Mouse (Mus musculus): ENCODE measurements at regions not wholly inside any gene's neighbourhood (a gene's known extent, or its start where the extent isn't known, plus 50 kb on each side); places are given as distances from the start of the nearest gene placed in this dataset.
A peak's percentile ranks its signal among the peaks of the same experiment; 100 is the strongest.
"Not testable (repeated sequence)": the region's sequence is repeated elsewhere in the genome, so short reads cannot be mapped to it uniquely, and the experiment has no call there.

DNA sequence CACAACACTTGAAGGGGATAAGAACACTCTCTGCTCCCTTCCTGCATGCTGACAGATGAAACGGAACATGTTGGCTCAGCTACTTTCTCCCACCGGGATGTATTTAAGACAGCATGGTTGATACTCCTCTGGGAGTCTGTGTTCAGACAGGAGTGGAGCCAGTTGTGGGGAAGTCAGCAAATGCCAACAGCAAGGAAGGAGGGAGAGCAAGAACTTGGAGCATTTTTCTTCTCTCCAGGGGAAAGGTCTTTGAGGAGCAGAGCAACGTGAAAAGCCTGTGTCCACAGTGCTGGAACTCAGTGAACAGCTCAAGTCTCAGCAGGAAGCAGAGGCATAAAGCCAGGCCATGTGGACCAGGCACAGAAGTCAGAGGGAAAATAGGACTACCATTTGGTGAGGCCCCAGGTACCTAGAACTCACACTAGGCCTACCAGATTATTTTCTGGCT, 188.8 kb upstream of the Dmac1 start:
- DNase-seq (no peak), ATAC-seq (ENCODE audit: low FRiP score, low TSS enrichment) (no peak)
- H3K4me2 ChIP-seq (ENCODE audit: low read length) = no peak overlapping the region
- no peaks in the 10 kb centered on the region for H3K36me3 ChIP-seq (ENCODE audit: control insufficient read depth, insufficient read depth, low read length)
- H3K9ac ChIP-seq (replicated peaks; ENCODE audit: low read length) = no peak overlapping the region
- no peak overlapping the region for H3K4me3 ChIP-seq (replicated peaks; ENCODE audit: low read depth, low read length)
- no peaks in the 10 kb centered on the region for H3K4me1 ChIP-seq (ENCODE audit: control insufficient read depth, insufficient read depth, low read length)
- 73% methylated on average over 3 of the region's 3 CpGs for WGBS
- H3K27ac ChIP-seq (replicated peaks; ENCODE audit: low read depth, low read length) = no peak overlapping the region
- H3K27me3 ChIP-seq (ENCODE audit: control insufficient read depth, insufficient read depth, low read length) = no peaks in the 10 kb centered on the region
- no peaks in the 10 kb centered on the region for H3K9me3 ChIP-seq (ENCODE audit: control insufficient read depth, low read length)

DNA sequence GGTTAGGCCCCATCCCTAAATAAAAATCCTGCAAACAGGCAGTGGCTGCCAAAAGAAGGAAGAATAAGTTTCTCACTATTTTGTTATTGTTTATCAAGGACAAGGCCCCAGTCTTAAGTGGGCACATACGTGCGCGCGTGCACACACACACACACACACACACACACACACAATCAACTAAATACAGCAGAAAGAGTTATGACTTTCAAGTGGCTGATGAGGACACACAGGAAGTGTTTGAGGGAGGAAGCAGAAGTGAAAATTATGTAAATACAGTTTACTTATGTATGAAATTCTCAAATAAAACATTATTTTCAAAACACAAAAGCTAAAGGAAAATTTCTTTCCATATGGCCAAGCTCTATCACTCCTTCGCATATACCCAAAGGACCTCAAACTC, 185.5 kb upstream of the Dmac1 start:
- Histone ChIP-seq H3K4me2 (ENCODE audit: low read length) (no peak overlapping the region), H3K36me3 (ENCODE audit: control insufficient read depth, insufficient read depth, low read length) (no peaks in the 10 kb centered on the region), H3K9me3 (ENCODE audit: control insufficient read depth, low read length) (no peaks in the 10 kb centered on the region), H3K4me1 (ENCODE audit: control insufficient read depth, insufficient read depth, low read length) (no peaks in the 10 kb centered on the region), H3K27me3 (ENCODE audit: control insufficient read depth, insufficient read depth, low read length) (no peaks in the 10 kb centered on the region), H3K9ac (replicated peaks; ENCODE audit: low read length) (no peak overlapping the region), H3K27ac (replicated peaks; ENCODE audit: low read depth, low read length) (no peak overlapping the region), H3K4me3 (replicated peaks; ENCODE audit: low read depth, low read length) (no peak overlapping the region)
- DNase-seq = no peak
- ATAC-seq (ENCODE audit: low FRiP score, low TSS enrichment) = no peak
- 99% methylated on average over 5 of the region's 5 CpGs for WGBS

DNA sequence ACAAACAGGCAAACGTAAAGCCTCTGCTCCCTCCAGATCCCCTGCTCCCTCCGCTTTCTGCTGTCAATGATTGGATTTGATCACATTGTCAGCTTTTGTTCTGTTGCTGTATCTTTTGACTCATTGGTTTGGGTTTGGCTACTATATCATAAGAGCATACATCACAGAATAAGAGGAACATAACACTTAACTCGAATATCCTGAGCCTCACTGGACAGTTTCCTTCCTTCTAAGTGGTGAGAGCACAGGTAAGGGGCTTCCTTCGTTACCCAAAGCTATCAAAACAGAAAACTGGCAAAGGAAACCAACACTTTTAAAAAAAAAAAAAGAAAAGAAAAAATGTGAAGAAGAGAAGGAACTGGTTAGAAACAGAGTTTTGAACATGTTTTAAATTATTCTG, 171.4 kb upstream of the Dmac1 start:
- 0 out of 2 replicates have a peak, but pooled peaks cover 5% of the 10 kb centered on the region for H3K9me3 ChIP-seq (ENCODE audit: control insufficient read depth, low read length)
- peak; percentile 2 for DNase-seq
- H3K4me2 ChIP-seq (ENCODE audit: low read length) = no peak overlapping the region
- no peaks in the 10 kb centered on the region for H3K36me3 ChIP-seq (ENCODE audit: control insufficient read depth, insufficient read depth, low read length)
- ATAC-seq (ENCODE audit: low FRiP score, low TSS enrichment) = no peak
- H3K4me1 ChIP-seq (ENCODE audit: control insufficient read depth, insufficient read depth, low read length) = no peaks in the 10 kb centered on the region
- 74% methylated on average over 4 of the region's 4 CpGs for WGBS
- H3K27me3 ChIP-seq (ENCODE audit: control insufficient read depth, insufficient read depth, low read length) = no peaks in the 10 kb centered on the region
- no peak overlapping the region for H3K9ac ChIP-seq (replicated peaks; ENCODE audit: low read length)
- no peak overlapping the region for H3K27ac ChIP-seq (replicated peaks; ENCODE audit: low read depth, low read length)
- no peak overlapping the region for H3K4me3 ChIP-seq (replicated peaks; ENCODE audit: low read depth, low read length)

DNA sequence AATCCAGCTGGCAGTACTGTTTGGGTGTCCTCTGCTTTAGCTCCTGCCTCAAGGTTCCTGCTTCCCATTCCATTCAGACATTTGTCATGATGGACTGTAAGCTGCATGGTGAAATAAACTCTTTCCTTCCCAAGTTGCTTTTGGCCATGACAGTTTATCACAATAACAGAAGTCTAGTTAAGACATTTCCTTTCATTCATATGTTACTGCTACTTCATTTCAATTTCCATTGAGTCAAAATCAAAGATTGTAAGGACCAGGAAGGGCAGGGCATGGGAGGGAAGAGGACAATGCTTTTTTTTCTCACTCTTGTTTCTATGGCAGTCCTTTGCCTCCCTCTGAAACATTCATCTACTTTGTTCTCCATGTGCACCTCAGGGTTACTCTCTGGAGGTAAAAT, 145.2 kb upstream of the Dmac1 start:
- DNase-seq = no peak
- Histone ChIP-seq H3K4me2 (ENCODE audit: low read length) (no peak overlapping the region), H3K9me3 (ENCODE audit: control insufficient read depth, low read length) (no peaks in the 10 kb centered on the region), H3K4me1 (ENCODE audit: control insufficient read depth, insufficient read depth, low read length) (no peaks in the 10 kb centered on the region), H3K27me3 (ENCODE audit: control insufficient read depth, insufficient read depth, low read length) (no peaks in the 10 kb centered on the region), H3K4me3 (replicated peaks; ENCODE audit: low read depth, low read length) (no peak overlapping the region), H3K27ac (replicated peaks; ENCODE audit: low read depth, low read length) (no peak overlapping the region), H3K36me3 (ENCODE audit: control insufficient read depth, insufficient read depth, low read length) (no peaks in the 10 kb centered on the region), H3K9ac (replicated peaks; ENCODE audit: low read length) (no peak overlapping the region)
- no peak for ATAC-seq (ENCODE audit: low FRiP score, low TSS enrichment)

DNA sequence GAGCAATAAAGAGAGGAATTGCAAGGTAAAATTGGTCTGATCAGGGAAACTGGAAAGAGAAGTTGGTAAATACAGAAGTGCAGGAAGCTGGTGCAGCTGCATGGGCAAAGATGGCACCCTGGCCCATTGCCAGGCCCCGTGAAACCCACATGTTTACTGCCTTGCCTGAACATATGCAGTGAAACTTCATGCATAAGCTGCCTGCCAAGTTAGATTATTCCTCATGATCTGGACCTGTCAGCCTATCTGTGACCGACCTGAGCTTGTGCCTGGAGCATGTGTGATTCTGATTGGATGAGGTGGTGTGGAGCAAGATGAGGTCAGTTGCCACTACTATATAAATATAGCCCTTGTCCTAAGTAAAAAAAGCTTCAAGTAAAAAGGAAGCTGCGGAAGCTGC, 122.6 kb upstream of the Dmac1 start:
- not testable (repeated sequence) for ATAC-seq (ENCODE audit: low FRiP score, low TSS enrichment); H3K4me2 ChIP-seq (ENCODE audit: low read length); H3K36me3 ChIP-seq (ENCODE audit: control insufficient read depth, insufficient read depth, low read length); H3K27ac ChIP-seq (replicated peaks; ENCODE audit: low read depth, low read length); H3K4me1 ChIP-seq (ENCODE audit: control insufficient read depth, insufficient read depth, low read length); H3K9ac ChIP-seq (replicated peaks; ENCODE audit: low read length); H3K4me3 ChIP-seq (replicated peaks; ENCODE audit: low read depth, low read length); H3K9me3 ChIP-seq (ENCODE audit: control insufficient read depth, low read length); H3K27me3 ChIP-seq (ENCODE audit: control insufficient read depth, insufficient read depth, low read length); DNase-seq
- 89% methylated on average over 3 of the region's 3 CpGs for whole genome bisulfite sequencing

DNA sequence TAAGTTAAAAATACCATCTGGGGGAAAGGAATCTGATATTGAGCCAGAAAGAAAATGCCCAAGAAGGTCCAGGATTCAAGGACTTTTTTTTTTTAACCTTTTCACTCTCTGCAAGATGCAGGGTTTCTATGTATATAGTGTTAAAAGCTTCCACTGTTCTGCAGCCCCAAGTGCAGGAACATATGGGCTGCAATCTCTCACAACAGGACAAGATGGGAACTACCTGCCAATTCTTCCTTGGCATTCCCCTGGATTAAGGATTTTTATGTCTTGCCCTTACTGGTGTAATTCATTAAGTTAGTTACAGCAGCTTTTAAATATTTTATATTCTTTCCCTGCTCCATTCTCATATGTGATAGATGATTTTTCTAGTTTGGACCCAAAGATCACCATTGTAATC, 116.9 kb upstream of the Dmac1 start:
- Histone ChIP-seq H3K9ac (replicated peaks; ENCODE audit: low read length) (no peak overlapping the region), H3K36me3 (ENCODE audit: control insufficient read depth, insufficient read depth, low read length) (no peaks in the 10 kb centered on the region), H3K4me1 (ENCODE audit: control insufficient read depth, insufficient read depth, low read length) (no peaks in the 10 kb centered on the region), H3K27ac (replicated peaks; ENCODE audit: low read depth, low read length) (no peak overlapping the region), H3K27me3 (ENCODE audit: control insufficient read depth, insufficient read depth, low read length) (no peaks in the 10 kb centered on the region), H3K4me3 (replicated peaks; ENCODE audit: low read depth, low read length) (no peak overlapping the region), H3K9me3 (ENCODE audit: control insufficient read depth, low read length) (no peaks in the 10 kb centered on the region), H3K4me2 (ENCODE audit: low read length) (no peak overlapping the region)
- no peak for ATAC-seq (ENCODE audit: low FRiP score, low TSS enrichment)
- DNase-seq = no peak

GRCm38 (mm10) chr4:75394264-75394663, 116.2 kb upstream of the Dmac1 start:
- 63% methylated on average over 2 of the region's 2 CpGs for WGBS

GRCm38 (mm10) chr4:75386271-75386938, 108.3 kb upstream of the Dmac1 start:
- Histone ChIP-seq H3K9me3 (ENCODE audit: control insufficient read depth, low read length) (no peaks in the 10 kb centered on the region), H3K4me3 (replicated peaks; ENCODE audit: low read depth, low read length) (no peak overlapping the region), H3K4me1 (ENCODE audit: control insufficient read depth, insufficient read depth, low read length) (no peaks in the 10 kb centered on the region), H3K27me3 (ENCODE audit: control insufficient read depth, insufficient read depth, low read length) (no peaks in the 10 kb centered on the region), H3K9ac (replicated peaks; ENCODE audit: low read length) (no peak overlapping the region), H3K4me2 (ENCODE audit: low read length) (no peak overlapping the region), H3K36me3 (ENCODE audit: control insufficient read depth, insufficient read depth, low read length) (no peaks in the 10 kb centered on the region), H3K27ac (replicated peaks; ENCODE audit: low read depth, low read length) (no peak overlapping the region)
- WGBS = 19% methylated on average over 3 of the region's 3 CpGs
- peak; percentile 40 for DNase-seq
- no peak for ATAC-seq (ENCODE audit: low FRiP score, low TSS enrichment)

More at GRCm38 (mm10) chr4:75394264-75394663, 116.2 kb upstream of the Dmac1 start:
- DNase-seq (no peak), ATAC-seq (ENCODE audit: low FRiP score, low TSS enrichment) (no peak)
- H3K9me3 ChIP-seq (ENCODE audit: control insufficient read depth, low read length) = no peaks in the 10 kb centered on the region
- no peak overlapping the region for H3K9ac ChIP-seq (replicated peaks; ENCODE audit: low read length)
- H3K4me2 ChIP-seq (ENCODE audit: low read length) = no peak overlapping the region
- no peak overlapping the region for H3K4me3 ChIP-seq (replicated peaks; ENCODE audit: low read depth, low read length)
- H3K36me3 ChIP-seq (ENCODE audit: control insufficient read depth, insufficient read depth, low read length) = no peaks in the 10 kb centered on the region
- no peaks in the 10 kb centered on the region for H3K4me1 ChIP-seq (ENCODE audit: control insufficient read depth, insufficient read depth, low read length)
- no peak overlapping the region for H3K27ac ChIP-seq (replicated peaks; ENCODE audit: low read depth, low read length)
- no peaks in the 10 kb centered on the region for H3K27me3 ChIP-seq (ENCODE audit: control insufficient read depth, insufficient read depth, low read length)

DNA sequence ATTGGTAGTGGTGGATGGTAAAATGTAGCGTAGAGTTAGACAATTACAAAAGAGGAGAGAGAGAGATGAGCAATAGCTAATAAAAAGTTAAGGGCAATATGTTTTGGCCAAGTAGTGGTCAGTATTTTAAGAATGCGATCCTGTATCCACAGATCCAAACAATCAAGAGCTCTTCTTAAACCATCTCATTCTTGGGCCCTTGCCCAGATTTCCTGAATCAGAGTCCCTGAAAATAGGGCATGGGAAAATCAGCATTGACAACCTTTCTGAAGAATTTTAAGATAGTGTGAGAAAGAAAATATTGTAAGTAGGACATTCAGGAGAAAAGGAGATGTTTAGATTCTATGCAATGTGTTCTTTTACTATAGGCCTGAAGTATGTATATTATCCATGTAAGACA, 81.4 kb upstream of the Dmac1 start:
- Histone ChIP-seq H3K4me1 (ENCODE audit: control insufficient read depth, insufficient read depth, low read length) (no peaks in the 10 kb centered on the region), H3K27me3 (ENCODE audit: control insufficient read depth, insufficient read depth, low read length) (no peaks in the 10 kb centered on the region), H3K27ac (replicated peaks; ENCODE audit: low read depth, low read length) (no peak overlapping the region), H3K9ac (replicated peaks; ENCODE audit: low read length) (no peak overlapping the region), H3K36me3 (ENCODE audit: control insufficient read depth, insufficient read depth, low read length) (no peaks in the 10 kb centered on the region), H3K9me3 (ENCODE audit: control insufficient read depth, low read length) (no peaks in the 10 kb centered on the region), H3K4me3 (replicated peaks; ENCODE audit: low read depth, low read length) (no peak overlapping the region), H3K4me2 (ENCODE audit: low read length) (no peak overlapping the region)
- 94% methylated on average over 2 of the region's 2 CpGs for WGBS
- DNase-seq = no peak
- no peak for ATAC-seq (ENCODE audit: low FRiP score, low TSS enrichment)

Measured in midbrain, embryonic 14.5 days (tissue).